Mouse (Mus musculus): ENCODE results near the gene Metap1d.

- no peak for TF ChIP-seq CTCF (IDR thresholded peaks at IDR 0.05; ENCODE audit: low read depth)
- TF ChIP-seq EP300 (optimal IDR thresholded peaks at IDR 0.05), result no peak
These were observed 41.4 kb downstream of the Metap1d start for GRCm38 (mm10) chr2:71494503-71494902.

Data from stomach, postnatal 0 days (tissue).